ENCODE assay signal across 8 mouse cellular contexts in the genomic region with DNA sequence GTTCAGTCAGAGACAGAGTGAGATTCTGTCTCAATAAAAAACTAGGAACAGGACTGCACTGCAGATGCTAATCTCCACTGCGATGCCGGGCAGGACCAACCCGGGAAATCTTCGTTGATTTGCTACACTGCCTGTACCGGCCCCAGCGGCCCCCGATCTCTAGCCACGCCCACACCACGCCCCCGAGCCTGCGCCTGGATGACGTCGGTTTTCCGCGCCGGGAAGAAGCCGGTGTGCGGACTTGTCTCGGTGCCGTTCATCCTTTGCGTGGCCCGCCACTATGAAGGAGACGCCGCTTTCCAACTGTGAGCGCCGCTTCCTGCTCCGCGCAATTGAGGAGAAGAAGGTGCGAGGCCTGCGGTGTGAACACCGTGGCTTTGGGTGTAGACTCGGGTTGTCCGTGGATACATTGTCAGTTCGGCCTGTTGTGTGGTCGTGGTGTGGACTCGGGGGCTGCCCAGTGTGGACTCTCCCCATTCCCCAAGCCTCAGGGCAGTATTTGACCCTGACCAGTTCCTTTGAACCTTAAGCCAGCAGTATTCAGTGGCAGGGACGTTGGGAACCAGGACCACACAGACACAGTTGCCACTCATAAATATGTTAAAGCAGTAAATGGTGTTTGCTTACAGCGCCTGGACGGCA. TPM values are rescaled to one million over a fixed set of nuclear protein-coding genes. Genes with fewer than 3 reads are reported as not detected.
DNase-seq lines count a peak whose midpoint lies in the region; ATAC-seq lines count a peak whose summit lies in the region.

A gene (plus strand): TSS at position 201 of the 642 bp plus-strand sequence.

- no peaks in the 10 kb centered on the region for H3K27me3 ChIP-seq in hindbrain, embryonic 11.5 days (ENCODE audit: control insufficient read depth, insufficient read depth, low read length)

- H3K27ac ChIP-seq in hindbrain, embryonic 11.5 days (ENCODE audit: low read depth, low read length), result peak within 1 kb of the TSS; percentile 72

- ATAC-seq in hindbrain, embryonic 11.5 days (ENCODE audit: low FRiP score), result peak; percentile 96

- WGBS in hindbrain, embryonic 11.5 days, result under 1% methylated on average over 39 of the region's 39 CpGs

- H3K9me3 ChIP-seq in hindbrain, embryonic 11.5 days (ENCODE audit: control insufficient read depth, low read length), result no peaks in the 10 kb centered on the region

- H3K36me3 ChIP-seq in hindbrain, embryonic 11.5 days (ENCODE audit: control insufficient read depth, insufficient read depth, low read length), result no peaks in the 10 kb centered on the region; the same call in 1 of the 2 replicates

- peak within 1 kb of the TSS; percentile 76 for H3K4me2 ChIP-seq in hindbrain, embryonic 11.5 days (replicated peaks; ENCODE audit: low read depth, low read length)

- H3K9ac ChIP-seq in hindbrain, embryonic 11.5 days (ENCODE audit: low read depth, low read length), result peak within 1 kb of the TSS; percentile 72

- H3K4me1 ChIP-seq in hindbrain, embryonic 11.5 days (replicated peaks; ENCODE audit: control insufficient read depth, insufficient read depth, low read length), result no peaks in the 10 kb centered on the region

- DNase-seq in MN1 (ENCODE audit: low spot score), result peak; percentile 94
- peak; percentile 95 for DNase-seq in cerebellum, adult 9-10 months
- peak; percentile 89 to 98 for DNase-seq in frontal cortex, adult 2 months (ENCODE audit: extremely low spot score in 1 of 2, low spot score in 1 of 2)
- peak; percentile 97 for DNase-seq in hindbrain, embryonic 11.5 days (ENCODE audit: low spot score)
- DNase-seq in layer of hippocampus, postnatal 14 days (ENCODE audit: low spot score in 2 of 2), result peak; percentile 95 to 96
- peak; percentile 96 for DNase-seq in lung, postnatal 14 days
- DNase-seq in retina, adult 2 months (ENCODE audit: low read depth, low spot score), result peak; percentile 81
- peak; percentile 92 to 96 for DNase-seq in thymus, postnatal 36 days

- H3K4me3 ChIP-seq in hindbrain, embryonic 11.5 days (ENCODE audit: low read depth, low read length), result peak within 1 kb of the TSS; percentile 78

RNA-seq across cellular contexts. Expression of the gene that starts here (rescaled TPM):
- polyA plus RNA-seq in frontal cortex, adult 2 months (2012; rRNA removed), result 34.5 and 39.7 TPM in 2 replicates
- polyA plus RNA-seq in hindbrain, embryonic 11.5 days (2014; fragmentation: Nextera tagmentation; extraction: Ambion mirVana), result 104 and 108 TPM in 2 replicates
- 10 to 100 TPM; 39.7 to 41.5 TPM for total RNA-seq in layer of hippocampus, postnatal 14 days (2021)

Comparison
In these comparisons a context has a peak if more than half of its experiments do, and no peak if none do; other contexts are left out.
1. Peak in every context shown above with its lines: DNase-seq, ATAC-seq, H3K4me3 ChIP-seq and H3K27ac ChIP-seq.